Mouse (Mus musculus): ENCODE measurements at regions not wholly inside any gene's neighbourhood (a gene's known extent, or its start where the extent isn't known, plus 50 kb on each side); places are given as distances from the start of the nearest gene placed in this dataset.

GRCm38 (mm10) chr3:23601469-23601868, 1525.0 kb downstream of the Tbl1xr1 start:
- no peak for DNase-seq

DNA sequence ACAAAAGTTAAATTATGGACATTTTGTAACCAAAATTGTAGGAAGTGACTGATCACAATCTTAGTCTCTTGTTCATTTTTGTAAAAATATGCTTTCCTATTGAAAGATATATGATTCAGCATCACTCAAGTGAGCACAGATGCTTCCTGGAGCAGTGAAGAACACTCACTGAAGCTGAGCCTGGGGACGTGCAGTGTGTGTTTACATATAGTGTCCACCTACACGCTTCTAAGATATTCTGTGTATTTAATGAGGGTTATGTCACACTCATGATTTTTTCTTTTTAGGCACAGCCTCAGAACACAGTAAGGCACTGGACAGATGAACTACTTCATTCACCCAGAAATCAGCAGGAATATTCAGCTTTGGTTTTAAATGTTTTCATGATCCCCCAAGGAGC, 1533.6 kb downstream of the Tbl1xr1 start:
- no peak for DNase-seq

GRCm38 (mm10) chr3:23658585-23659252, 1485.3 kb downstream of the Naaladl2 start:
- no peak for DNase-seq

GRCm38 (mm10) chr3:23706748-23707147, 1437.3 kb downstream of the Naaladl2 start:
- DNase-seq = no peak

Measured in cerebellum, adult 9-11 months (tissue).